8 mouse cellular contexts compared by ENCODE assay signal in genomic region chr14:101517341-101517740, GRCm38 (mm10).
DNase-seq lines count a peak whose midpoint lies in the region; ATAC-seq and TF ChIP-seq lines count a peak whose summit lies in the region.
"Had no signal": no experiment of that assay in that cellular context is flagged by ENCODE, and none has a peak within 500 bp of the region (broad histone marks: within the 10 kb centered on the region; RNA-seq: fewer than 3 reads in every experiment).

No protein-coding gene starts in this region.

- dilution Hi-C loops in CH12.LX (cut with MboI; ENCODE audit: extremely low pct_ligation_motif_present, extremely low pct_unique_long_range_greater_than_20kb, low sequenced_read_pairs): no loop called here

- TF ChIP-seq RAD21 in CH12.LX (IDR thresholded peaks at IDR 0.05; ENCODE audit: low read depth, low read length): peak; percentile 71

- no peak overlapping the region for H3K9ac ChIP-seq in CH12.LX (ENCODE audit: insufficient read depth, low read depth)
- no peak overlapping the region for H3K9ac ChIP-seq in embryonic facial prominence, embryonic 11.5 days (replicated peaks; ENCODE audit: low read length)
- H3K9ac ChIP-seq: liver, embryonic 13.5 days had no signal

- H3K27me3 ChIP-seq in CH12.LX (replicated peaks): no peaks in the 10 kb centered on the region
- H3K27me3 ChIP-seq in Patski: no peaks in the 10 kb centered on the region
- no peaks in the 10 kb centered on the region for H3K27me3 ChIP-seq in embryonic facial prominence, embryonic 11.5 days (ENCODE audit: control insufficient read depth, insufficient read depth, low read length)
- H3K27me3 ChIP-seq: liver, embryonic 13.5 days had no signal

- no peak overlapping the region; the same call in 1 of the 2 replicates for H3K4me2 ChIP-seq in CH12.LX (ENCODE audit: insufficient read depth, low read depth, poor library complexity, severe bottlenecking)
- no peak overlapping the region for H3K4me2 ChIP-seq in embryonic facial prominence, embryonic 11.5 days (ENCODE audit: low read depth, low read length)
- H3K4me2 ChIP-seq: liver, embryonic 13.5 days had no signal

- H3K4me3 ChIP-seq in CH12.LX (replicated peaks in 1 of 3; ENCODE audit: low read depth in 2 of 3, low read length in 2 of 3, poor library complexity in 1 of 3): no peak overlapping the region
- H3K4me3 ChIP-seq in embryonic facial prominence, embryonic 11.5 days (ENCODE audit: low read depth, low read length): no peak overlapping the region
- H3K4me3 ChIP-seq: liver, embryonic 13.5 days had no signal

- no peak overlapping the region for H3K27ac ChIP-seq in CH12.LX (ENCODE audit: insufficient read depth, low read depth)
- no peak overlapping the region for H3K27ac ChIP-seq in embryonic facial prominence, embryonic 11.5 days (replicated peaks; ENCODE audit: low read depth, low read length)
- H3K27ac ChIP-seq: liver, embryonic 13.5 days had no signal

- peak; percentile 68 for DNase-seq in layer of hippocampus, adult 11-12 months (ENCODE audit: low spot score)
- DNase-seq in layer of hippocampus, adult 9-11 months: no peak
- peak; percentile 66 for DNase-seq in CH12.LX (ENCODE audit: extremely low read depth)
- no peak for DNase-seq in Patski (ENCODE audit: low read depth, low spot score)
- DNase-seq in embryonic facial prominence, embryonic 11.5 days (ENCODE audit: low spot score): peak; percentile 73
- DNase-seq: liver, embryonic 13.5 days had no signal

- no peaks in the 10 kb centered on the region for H3K79me2 ChIP-seq in CH12.LX (replicated peaks; ENCODE audit: control insufficient read depth, extremely low read depth, insufficient read depth, poor library complexity, severe bottlenecking)

- TF ChIP-seq CTCF in CH12.LX (conservative IDR thresholded peaks at IDR 0.05 in 1 of 2, IDR thresholded peaks at IDR 0.05 in 1 of 2; ENCODE audit: low read depth in 2 of 2, low read length in 2 of 2) (peak; percentile 68 to 88), Patski (IDR thresholded peaks at IDR 0.05) (peak; percentile 62)

- CTCF ChIA-PET in Patski (lab: Charles Lee): no interaction called here

- peaks cover 11 to 46% of the 10 kb centered on the region in 2 experiments for H3K4me1 ChIP-seq in CH12.LX (ENCODE audit: control insufficient read depth in 1 of 2, insufficient read depth in 2 of 2)
- no peaks in the 10 kb centered on the region for H3K4me1 ChIP-seq in embryonic facial prominence, embryonic 11.5 days (ENCODE audit: control insufficient read depth, insufficient read depth, low read length)
- H3K4me1 ChIP-seq: liver, embryonic 13.5 days had no signal

- ATAC-seq in Patski: no peak
- no peak for ATAC-seq in embryonic facial prominence, embryonic 11.5 days (replicated peaks; ENCODE audit: insufficient number of reproducible peaks, low FRiP score, low TSS enrichment, low read depth)
- peak; percentile 68 for ATAC-seq in megakaryocyte progenitor cell, adult 5-6 weeks (replicated peaks; ENCODE audit: poor library complexity)
- ATAC-seq in megakaryocyte, adult 5-6 weeks (ENCODE audit: poor library complexity, severe bottlenecking): no peak

- TF ChIP-seq POLR2A in CH12.LX (IDR thresholded peaks at IDR 0.05; ENCODE audit: low read depth, low read length): no peak

- in situ Hi-C loops in CH12.LX (cut with MboI; ENCODE audit: low pct_ligation_motif_present, low pct_unique_long_range_greater_than_20kb, low sequenced_read_pairs): no loop called here
- in situ Hi-C loops in Patski (cut with MboI; ENCODE audit: low pct_unique_long_range_greater_than_20kb): loop anchor here (5.0 kb wide), 1 partner anchor 90 kb away; the partner anchor contains the start of gene Tbc1d4

- POLR2A ChIA-PET in Patski (lab: Charles Lee): no interaction called here

- peak; percentile 37; the same call in 1 of the 2 replicates for TF ChIP-seq EP300 in CH12.LX (IDR thresholded peaks at IDR 0.05; ENCODE audit: low read length)

- H3K9me3 ChIP-seq in CH12.LX (replicated peaks; ENCODE audit: low read length): no peaks in the 10 kb centered on the region
- H3K9me3 ChIP-seq in embryonic facial prominence, embryonic 11.5 days (replicated peaks; ENCODE audit: control insufficient read depth, low read length): no peaks in the 10 kb centered on the region
- H3K9me3 ChIP-seq: liver, embryonic 13.5 days had no signal

- 28% methylated on average over 5 of the region's 5 CpGs for WGBS in embryonic facial prominence, embryonic 11.5 days

- peaks cover 0 to 4% of the 10 kb centered on the region in 2 experiments for H3K36me3 ChIP-seq in CH12.LX (replicated peaks in 1 of 2; ENCODE audit: control insufficient read depth in 1 of 2, insufficient read depth in 1 of 2, low read length in 1 of 2)
- H3K36me3 ChIP-seq in embryonic facial prominence, embryonic 11.5 days (replicated peaks; ENCODE audit: control insufficient read depth, insufficient read depth, low read depth, low read length): no peaks in the 10 kb centered on the region
- H3K36me3 ChIP-seq: liver, embryonic 13.5 days had no signal

TF ChIP-seq in CH12.LX, 34 proteins besides CTCF, POLR2A, EP300 and RAD21:
- peak; percentile 52; the same call in 1 of the 2 replicates for TF ChIP-seq JUND (conservative IDR thresholded peaks at IDR 0.05; ENCODE audit: low read depth, low read length)
- no peak for TF ChIP-seq RCOR1 (conservative IDR thresholded peaks at IDR 0.05; ENCODE audit: low read depth, low read length)
- TF ChIP-seq MAX (IDR thresholded peaks at IDR 0.05; ENCODE audit: low read length): no peak
- no peak for TF ChIP-seq UBTF (IDR thresholded peaks at IDR 0.05; ENCODE audit: low read depth, low read length)
- no peak; the same call in 1 of the 2 replicates for TF ChIP-seq MXI1 (IDR thresholded peaks at IDR 0.05; ENCODE audit: low read depth, low read length)
- no peak for TF ChIP-seq MAZ (IDR thresholded peaks at IDR 0.05; ENCODE audit: low read depth, low read length)
- no peak for TF ChIP-seq KAT2A (IDR thresholded peaks at IDR 0.05; ENCODE audit: insufficient replicate concordance, low read length)
- TF ChIP-seq GABPA (IDR thresholded peaks at IDR 0.05; ENCODE audit: insufficient replicate concordance, low read depth, low read length): no peak
- TF ChIP-seq E2F4 (IDR thresholded peaks at IDR 0.05; ENCODE audit: insufficient replicate concordance, low read depth, low read length): no peak
- no peak for TF ChIP-seq MAFK (IDR thresholded peaks at IDR 0.05; ENCODE audit: insufficient replicate concordance, low read length)
- TF ChIP-seq NELFE (IDR thresholded peaks at IDR 0.05; ENCODE audit: low read depth, low read length): no peak
- no peak for TF ChIP-seq ZKSCAN1 (IDR thresholded peaks at IDR 0.05; ENCODE audit: borderline replicate concordance, low read depth, low read length)
- peak; percentile 64; the same call in 1 of the 2 replicates for TF ChIP-seq MYC (IDR thresholded peaks at IDR 0.05; ENCODE audit: low read depth, low read length)
- TF ChIP-seq ZMIZ1 (IDR thresholded peaks at IDR 0.05; ENCODE audit: low read depth, low read length): no peak
- TF ChIP-seq USF2 (conservative IDR thresholded peaks at IDR 0.05; ENCODE audit: low read depth, low read length): no peak
- TF ChIP-seq TBP (conservative IDR thresholded peaks at IDR 0.05; ENCODE audit: low read depth, low read length): no peak
- TF ChIP-seq PAX5 (IDR thresholded peaks at IDR 0.05; ENCODE audit: low read length): no peak
- no peak for TF ChIP-seq JUN (IDR thresholded peaks at IDR 0.05; ENCODE audit: insufficient read depth, low read depth, low read length)
- TF ChIP-seq ELF1 (IDR thresholded peaks at IDR 0.05; ENCODE audit: low read depth, low read length): no peak
- TF ChIP-seq ZC3H11A (IDR thresholded peaks at IDR 0.05; ENCODE audit: low read depth, low read length): peak; percentile 28; the same call in 1 of the 2 replicates
- TF ChIP-seq HCFC1 (IDR thresholded peaks at IDR 0.05; ENCODE audit: low read depth, low read length): no peak
- TF ChIP-seq POLR2AphosphoS2 (IDR thresholded peaks at IDR 0.05; ENCODE audit: low read depth, low read length): no peak
- TF ChIP-seq SIN3A (IDR thresholded peaks at IDR 0.05; ENCODE audit: low read length): no peak
- no peak for TF ChIP-seq MEF2A (IDR thresholded peaks at IDR 0.05; ENCODE audit: borderline replicate concordance, low read depth, low read length)
- TF ChIP-seq USF1 (IDR thresholded peaks at IDR 0.05; ENCODE audit: low read depth, low read length): no peak
- TF ChIP-seq ETS1 (conservative IDR thresholded peaks at IDR 0.05; ENCODE audit: low read depth, low read length): no peak
- no peak for TF ChIP-seq BHLHE40 (IDR thresholded peaks at IDR 0.05; ENCODE audit: low read depth, low read length)
- peak; percentile 82 for TF ChIP-seq SMC3 (IDR thresholded peaks at IDR 0.05; ENCODE audit: low read depth, low read length)
- TF ChIP-seq TCF12 (IDR thresholded peaks at IDR 0.05; ENCODE audit: low read depth, low read length): no peak
- peak; percentile 81 for TF ChIP-seq ZNF384 (IDR thresholded peaks at IDR 0.05; ENCODE audit: low read depth, low read length)
- TF ChIP-seq CHD2 (IDR thresholded peaks at IDR 0.05; ENCODE audit: low read length): no peak
- TF ChIP-seq NRF1 (IDR thresholded peaks at IDR 0.05; ENCODE audit: low read depth, low read length): no peak
- no peak for TF ChIP-seq CHD1 (IDR thresholded peaks at IDR 0.05; ENCODE audit: low read depth, low read length)
- peak; percentile 49; the same call in 1 of the 2 replicates for TF ChIP-seq IRF4 (IDR thresholded peaks at IDR 0.05; ENCODE audit: low read depth, low read length)
TF ChIP-seq in CH12.LX: peak in this region for 6.

Comparison
In these comparisons a context has a peak if more than half of its experiments do, and no peak if none do; other contexts are left out.
1. DNase-seq: peak in layer of hippocampus, adult 11-12 months (single experiment), CH12.LX (single experiment) and embryonic facial prominence, embryonic 11.5 days (single experiment); none in layer of hippocampus, adult 9-11 months (single experiment) and Patski (single experiment).